8 mouse cellular contexts compared by ENCODE assay signal in genomic region chr2:77280512-77281409, GRCm38 (mm10). TPM values are rescaled to one million over a fixed set of nuclear protein-coding genes. Genes with fewer than 3 reads are reported as not detected.
DNase-seq lines count a peak whose midpoint lies in the region; ATAC-seq lines count a peak whose summit lies in the region.

Gene Sestd1 (minus strand): TSS chr2:77280592.

- 7% methylated on average over 41 of the region's 73 CpGs for WGBS in hindbrain, embryonic 12.5 days

- no peaks in the 10 kb centered on the region for H3K27me3 ChIP-seq in hindbrain, embryonic 12.5 days

- H3K9ac ChIP-seq in hindbrain, embryonic 12.5 days: peak within 1 kb of the TSS; percentile 99

- DNase-seq in R1 (ENCODE audit: low read depth, low spot score): peak; percentile 61
- peak; percentile 73 for DNase-seq in cerebellum, adult 8-10 months
- DNase-seq in frontal cortex, postnatal 14 days (ENCODE audit: low spot score in 2 of 2): peak; percentile 42
- peak; percentile 43 to 60 for DNase-seq in layer of hippocampus, postnatal 25 days (ENCODE audit: extremely low spot score in 1 of 2, low spot score in 1 of 2)
- DNase-seq in lung, postnatal 25 days (ENCODE audit: low spot score): peak; percentile 60
- peak; percentile 33 for DNase-seq in retina, adult 2 months (ENCODE audit: low read depth, low spot score)
- DNase-seq in c-Kit-positive CD71-positive TER-119-positive erythroid progenitor cells, embryonic 14.5 days (ENCODE audit: low spot score): no peak

- H3K4me3 ChIP-seq in hindbrain, embryonic 12.5 days: peak within 1 kb of the TSS; percentile 94

- ATAC-seq in hindbrain, embryonic 12.5 days (ENCODE audit: low FRiP score): peak; percentile 86

- H3K4me1 ChIP-seq in hindbrain, embryonic 12.5 days: peaks cover 9% of the 10 kb centered on the region; the same call in 1 of the 2 replicates

- peak within 1 kb of the TSS; percentile 89 for H3K27ac ChIP-seq in hindbrain, embryonic 12.5 days

- H3K9me3 ChIP-seq in hindbrain, embryonic 12.5 days (replicated peaks): no peaks in the 10 kb centered on the region

- H3K36me3 ChIP-seq in hindbrain, embryonic 12.5 days: no peaks in the 10 kb centered on the region

- H3K4me2 ChIP-seq in hindbrain, embryonic 12.5 days (replicated peaks): peak within 1 kb of the TSS; percentile 68

RNA-seq across cellular contexts. Expression of gene Sestd1, which starts in this region (rescaled TPM):
- polyA plus RNA-seq in hindbrain, embryonic 12.5 days (2016; fragmentation: Nextera tagmentation; extraction: Ambion mirVana): 33.8 and 34.4 TPM in 2 replicates
- total RNA-seq in layer of hippocampus, postnatal 25 days (2021): 10 to 100 TPM; 37.3 to 45.0 TPM
